Mouse (Mus musculus) liver, adult 2 months (tissue): ENCODE results near the gene Usp27x.

Source experiments
- CTCF ChIP-seq: fragments of 200-500 bp; IDR thresholded peaks from 2 replicates; pipeline ENCODE4 v1.5.1; 2011; ENCODE audit warnings: low read depth, low read length, control low read depth
- POLR2A ChIP-seq: fragments of 200-500 bp; IDR thresholded peaks from 2 replicates; pipeline ENCODE4 v1.6.1; 2011; ENCODE audit warnings: low read length, control low read depth; ENCODE audit not compliant: insufficient read depth; ENCODE audit errors: extremely low read depth

- TF ChIP-seq POLR2A (no peak), CTCF (no peak)
Measured at GRCm38 (mm10) chrX:7375322-7375715, 311 bp downstream of the Usp27x start.
